Mouse (Mus musculus) skeletal muscle tissue, adult 2 months (tissue): ENCODE measurements at regions not wholly inside any gene's neighbourhood (a gene's known extent, or its start where the extent isn't known, plus 50 kb on each side); places are given as distances from the start of the nearest gene placed in this dataset.
A peak's percentile ranks its signal among the peaks of the same experiment; 100 is the strongest.
"Not testable (repeated sequence)": the region's sequence is repeated elsewhere in the genome, so short reads cannot be mapped to it uniquely, and the experiment has no call there.

Experiments
- DNase-seq: peaks from one replicate; pipeline ENCODE4 v3.0.0-alpha.2; 2012; ENCODE audit warnings: low read depth, low spot score

- DNase-seq: no peak
These were observed 91.4 kb upstream of the Mdm1 start for GRCm38 (mm10) chr10:118050152-118050641.

- no peak for DNase-seq
These were observed 89.6 kb upstream of the Mdm1 start for GRCm38 (mm10) chr10:118052042-118052441.

GRCm38 (mm10) chr10:118052477-118052876 lies 89.1 kb upstream of the Mdm1 start:
- DNase-seq: no peak

DNA sequence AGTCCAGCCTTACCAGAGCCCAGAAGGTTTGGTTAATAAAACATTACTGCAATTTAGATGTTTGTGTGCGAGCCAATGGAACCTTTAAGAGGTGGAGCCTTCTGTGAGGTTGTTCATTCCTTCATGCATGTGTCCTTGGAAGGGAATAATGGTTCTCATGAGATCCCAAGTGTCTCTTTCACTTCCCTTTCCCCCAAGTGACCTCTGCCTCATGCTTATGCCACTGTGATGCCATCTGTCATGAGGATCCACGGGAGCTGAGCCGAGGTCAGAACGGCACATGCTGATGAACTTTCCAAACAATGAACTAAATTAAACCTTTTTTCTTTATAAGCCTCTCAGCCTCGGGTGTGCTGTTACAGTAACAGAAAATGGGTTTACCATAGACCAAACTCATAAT lies 88.6 kb upstream of the Mdm1 start:
- no peak for DNase-seq

DNA sequence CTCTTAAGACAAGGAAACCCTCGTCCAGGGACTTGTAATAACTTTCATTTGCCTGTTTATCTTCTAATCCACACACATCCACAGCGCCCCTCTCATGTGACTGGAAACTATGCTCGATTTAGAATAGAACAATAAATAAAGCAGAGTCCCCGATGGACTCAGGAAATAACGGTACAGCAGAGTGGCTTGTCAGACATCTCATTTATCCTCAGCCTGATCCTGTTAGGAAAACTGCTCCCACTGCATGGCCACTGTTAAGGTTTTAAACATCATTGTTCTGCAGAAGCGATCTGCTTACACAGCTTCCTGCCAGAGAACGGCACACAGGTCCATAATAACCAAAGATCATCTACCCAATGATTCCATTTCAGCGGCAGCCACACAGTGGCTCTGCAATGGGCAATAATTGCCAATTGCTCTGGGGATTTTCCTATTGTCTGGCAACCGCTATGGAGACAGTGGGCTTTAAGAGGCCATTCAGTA lies 84.8 kb upstream of the Mdm1 start:
- no peak for DNase-seq

DNA sequence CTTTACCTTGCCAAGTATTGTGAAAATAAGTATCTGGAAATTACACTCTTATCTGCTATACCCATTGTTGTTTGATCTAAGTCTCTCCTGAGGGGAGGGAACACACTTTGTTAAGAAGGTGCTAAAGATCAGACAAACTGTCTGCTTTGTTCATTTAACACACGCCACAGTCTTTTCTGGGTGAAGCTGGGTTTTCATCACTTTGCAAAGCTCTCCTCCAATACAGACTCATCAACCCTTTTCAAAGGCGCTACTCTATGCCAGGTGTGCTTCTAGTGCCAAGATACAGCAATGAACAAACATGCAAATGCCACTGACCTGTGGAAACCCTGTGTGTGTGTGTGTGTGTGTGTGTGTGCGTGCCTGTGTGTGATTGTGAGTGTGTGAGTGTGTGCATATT lies 84.1 kb upstream of the Mdm1 start:
- DNase-seq: no peak

DNA sequence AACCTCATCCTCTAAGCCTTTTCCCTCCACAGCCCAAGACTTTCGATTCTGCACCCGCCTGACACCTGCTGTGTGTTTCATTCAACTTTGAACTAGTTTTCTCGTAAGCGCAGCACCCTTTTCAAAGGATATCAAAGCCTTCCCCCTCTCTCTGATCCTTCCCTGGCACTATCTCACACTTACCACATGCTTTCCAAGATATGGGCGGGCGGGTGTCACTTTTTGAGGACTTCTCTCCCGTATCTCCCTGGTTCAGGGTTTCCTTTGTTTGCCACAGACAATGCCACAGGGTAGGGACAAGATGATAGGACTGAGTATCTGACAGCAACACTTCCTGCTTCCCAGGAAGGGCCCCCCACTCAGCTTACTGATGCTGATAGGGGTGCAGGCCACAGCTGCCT lies 76.8 kb upstream of the Mdm1 start:
- no peak for DNase-seq

GRCm38 (mm10) chr10:118076341-118076740 lies 65.3 kb upstream of the Mdm1 start:
- DNase-seq: not testable (repeated sequence)

- DNase-seq: no peak
These were observed 59.9 kb upstream of the Mdm1 start for GRCm38 (mm10) chr10:118081636-118082166.

DNA sequence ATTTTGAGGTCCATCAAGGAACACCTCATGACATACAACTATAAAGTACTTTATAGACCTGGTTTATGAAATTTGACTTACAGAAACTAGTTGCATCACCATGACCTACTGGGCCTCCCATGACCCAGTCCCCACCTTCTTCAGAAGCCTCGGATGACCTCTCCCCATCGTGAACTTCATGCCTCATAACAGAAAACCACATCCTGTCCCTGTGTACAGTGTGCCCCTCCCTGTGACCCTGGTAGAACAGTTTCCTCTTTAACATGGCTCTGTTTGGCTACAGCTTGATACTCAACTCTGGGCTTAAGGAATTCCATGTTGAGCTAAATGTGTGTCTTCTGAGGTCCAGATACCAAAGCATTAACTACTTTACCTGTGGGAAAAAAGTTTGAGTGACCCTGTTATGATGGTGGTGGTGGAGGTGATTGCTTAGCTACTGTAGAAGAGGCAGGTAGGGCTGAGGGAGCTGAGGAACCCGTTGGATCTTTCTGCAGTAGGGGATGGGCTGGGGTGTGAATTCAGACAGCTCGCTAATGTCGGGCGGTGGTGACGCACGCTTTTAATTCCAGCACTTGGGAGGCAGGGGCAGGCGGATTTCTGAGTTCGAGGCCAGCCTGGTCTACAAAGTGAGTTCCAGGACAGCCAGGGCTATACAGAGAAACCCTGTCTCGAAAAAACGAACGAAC lies 58.4 kb upstream of the Mdm1 start:
- peak; percentile 48 for DNase-seq

GRCm38 (mm10) chr10:118083721-118084075 lies 57.9 kb upstream of the Mdm1 start:
- DNase-seq: no peak

- DNase-seq: peak; percentile 42
These were observed 56.3 kb upstream of the Mdm1 start for GRCm38 (mm10) chr10:118085046-118085983.

- no peak for DNase-seq
These were observed 53.9 kb upstream of the Mdm1 start for GRCm38 (mm10) chr10:118087570-118088340.

- no peak for DNase-seq
These were observed 53.1 kb upstream of the Mdm1 start for GRCm38 (mm10) chr10:118088499-118088898.

GRCm38 (mm10) chr10:118089879-118090278 lies 51.7 kb upstream of the Mdm1 start:
- DNase-seq: no peak

DNA sequence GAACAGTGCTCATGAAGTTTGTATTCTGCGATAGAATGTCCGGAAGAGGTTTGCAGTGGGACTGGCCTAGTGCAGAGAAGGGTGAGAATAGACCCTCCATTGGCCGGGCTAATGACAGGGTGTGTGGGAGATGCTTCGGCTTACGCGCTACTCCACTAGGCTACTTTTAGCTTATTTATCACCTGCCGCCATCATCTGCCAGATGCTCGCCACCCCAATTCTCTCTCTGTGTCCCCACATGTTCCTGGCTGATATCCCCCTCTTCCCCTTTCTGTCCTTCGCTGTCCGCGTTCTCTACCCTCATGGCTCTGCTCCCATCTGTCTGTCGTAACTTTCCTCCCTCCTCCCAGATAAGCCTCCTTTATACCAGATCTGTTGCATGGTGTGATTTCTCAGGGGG lies 50.1 kb upstream of the Mdm1 start:
- no peak for DNase-seq
